Mouse (Mus musculus): ENCODE data around the gene Etl4.

Gene Etl4

GRCm38 (mm10) chr2:20520099-20520475, 610.5 kb downstream of the Etl4 start:
- no peak for DNase-seq (ENCODE audit: low read depth, low spot score)

- DNase-seq (ENCODE audit: low read depth, low spot score): no peak
Measured at GRCm38 (mm10) chr2:20520636-20521595, 611.3 kb downstream of the Etl4 start.

GRCm38 (mm10) chr2:20521686-20522285, 612.2 kb downstream of the Etl4 start:
- no peak for DNase-seq (ENCODE audit: low read depth, low spot score)

- DNase-seq (ENCODE audit: low read depth, low spot score): no peak
Measured at GRCm38 (mm10) chr2:20523636-20524035, 614.1 kb downstream of the Etl4 start.

- no peak for DNase-seq (ENCODE audit: low read depth, low spot score)
Measured at GRCm38 (mm10) chr2:20525879-20526593, 616.5 kb downstream of the Etl4 start.

- no peak for DNase-seq (ENCODE audit: low read depth, low spot score)
Measured at GRCm38 (mm10) chr2:20526856-20527255, 617.3 kb downstream of the Etl4 start.

GRCm38 (mm10) chr2:20532623-20533022, 623.0 kb downstream of the Etl4 start:
- DNase-seq (ENCODE audit: low read depth, low spot score): no peak

GRCm38 (mm10) chr2:20537785-20538184, 628.2 kb downstream of the Etl4 start:
- no peak for DNase-seq (ENCODE audit: low read depth, low spot score)

- DNase-seq (ENCODE audit: low read depth, low spot score): no peak
Measured at GRCm38 (mm10) chr2:20538871-20539270, 629.3 kb downstream of the Etl4 start.

GRCm38 (mm10) chr2:20541261-20541660, 631.7 kb downstream of the Etl4 start:
- no peak for DNase-seq (ENCODE audit: low read depth, low spot score)

- no peak for DNase-seq (ENCODE audit: low read depth, low spot score)
Measured at GRCm38 (mm10) chr2:20542286-20542685, 632.7 kb downstream of the Etl4 start.

GRCm38 (mm10) chr2:20545624-20546023, 636.0 kb downstream of the Etl4 start:
- no peak for DNase-seq (ENCODE audit: low read depth, low spot score)

- DNase-seq (ENCODE audit: low read depth, low spot score): no peak
Measured at GRCm38 (mm10) chr2:20546496-20547348, 637.1 kb downstream of the Etl4 start.

GRCm38 (mm10) chr2:20547349-20547677, 637.7 kb downstream of the Etl4 start:
- DNase-seq (ENCODE audit: low read depth, low spot score): no peak

- no peak for DNase-seq (ENCODE audit: low read depth, low spot score)
Measured at GRCm38 (mm10) chr2:20547686-20548624, 638.4 kb downstream of the Etl4 start.

GRCm38 (mm10) chr2:20549065-20549464, 639.5 kb downstream of the Etl4 start:
- DNase-seq (ENCODE audit: low read depth, low spot score): no peak

GRCm38 (mm10) chr2:20549996-20550395, 640.4 kb downstream of the Etl4 start:
- DNase-seq (ENCODE audit: low read depth, low spot score): no peak

GRCm38 (mm10) chr2:20555706-20556105, 646.1 kb downstream of the Etl4 start:
- DNase-seq (ENCODE audit: low read depth, low spot score): no peak

- no peak for DNase-seq (ENCODE audit: low read depth, low spot score)
Measured at GRCm38 (mm10) chr2:20559083-20559482, 649.5 kb downstream of the Etl4 start.

- DNase-seq (ENCODE audit: low read depth, low spot score): no peak
Measured at GRCm38 (mm10) chr2:20559723-20560122, 650.1 kb downstream of the Etl4 start.
